Mouse (Mus musculus) liver, postnatal 0 days (tissue): ENCODE results near the gene Myom1.

Source experiments
- CTCF ChIP-seq: sonication (generic); IDR thresholded peaks from 2 replicates; pipeline ENCODE4 v1.5.1; 2016; ENCODE audit warnings: antibody characterized with exemption, low read depth
- EP300 ChIP-seq: IDR thresholded peaks from 2 replicates; pipeline ENCODE4 v1.6.1; 2016; ENCODE audit warnings: antibody characterized with exemption, low read depth, mild to moderate bottlenecking

DNA sequence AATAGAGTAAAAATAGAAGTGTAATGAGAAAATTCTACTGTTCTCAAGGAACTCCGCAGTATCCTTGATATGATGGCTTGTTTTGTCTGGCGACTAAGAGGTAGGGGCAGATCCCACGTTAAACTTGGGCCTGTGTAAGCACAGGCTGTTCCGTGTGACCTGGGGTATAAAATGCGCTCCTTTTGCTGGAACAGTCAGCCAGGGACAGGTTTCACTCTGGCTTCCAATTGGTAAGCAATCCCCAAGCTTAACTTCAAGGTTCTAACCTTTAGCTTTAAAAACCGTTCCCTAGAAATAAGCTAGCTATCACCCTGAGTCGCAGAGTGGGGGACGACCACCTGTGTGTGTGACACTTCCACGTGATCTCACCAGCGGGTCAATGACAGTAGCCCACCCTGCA, 30.3 kb downstream of the Myom1 start:
- TF ChIP-seq CTCF (no peak), EP300 (no peak)
